Mouse (Mus musculus) heart, embryonic 13.5 days (tissue): ENCODE measurements around the gene Cbx2. TPM values are rescaled to one million over a fixed set of nuclear protein-coding genes. Genes with fewer than 3 reads are reported as not detected.

ENCODE experiments used
- ATAC-seq: fragments of 200-750 bp; cut with Nextera tagmentation; 2 replicates; pipeline ENCODE4 v1.8.0; 2017; ENCODE audit warnings: moderate TSS enrichment; ENCODE audit not compliant: insufficient number of reproducible peaks, low FRiP score, low TSS enrichment; ENCODE audit errors: extremely low read depth
- H3K27ac ChIP-seq: fragments of 300-500 bp; sonication (generic); replicated peaks from 2 replicates; pipeline ENCODE4 v1.5.1; 2015; ENCODE audit warnings: moderate library complexity, mild to moderate bottlenecking, inconsistent platforms
- H3K27me3 ChIP-seq: fragments of 300-500 bp; sonication (generic); replicated peaks from 2 replicates; pipeline ENCODE4 v1.6.1; 2015; ENCODE audit warnings: mild to moderate bottlenecking, inconsistent platforms
- H3K36me3 ChIP-seq: fragments of 300-500 bp; sonication (generic); 2 replicates; pipeline ENCODE4 v1.6.1; 2015; ENCODE audit warnings: mild to moderate bottlenecking, inconsistent platforms
- H3K4me1 ChIP-seq: fragments of 300-500 bp; sonication (generic); 2 replicates; pipeline ENCODE4 v1.6.1; 2015; ENCODE audit warnings: inconsistent platforms
- H3K4me2 ChIP-seq: fragments of 300-500 bp; sonication (generic); 2 replicates; pipeline ENCODE4 v1.6.1; 2015; ENCODE audit warnings: inconsistent platforms, mild to moderate bottlenecking, moderate library complexity
- H3K4me3 ChIP-seq: fragments of 300-500 bp; sonication (generic); 2 replicates; pipeline ENCODE4 v1.5.1; 2015; ENCODE audit warnings: moderate library complexity, mild to moderate bottlenecking, inconsistent platforms
- H3K9ac ChIP-seq: fragments of 300-500 bp; sonication (generic); 2 replicates; pipeline ENCODE4 v1.6.1; 2015; ENCODE audit warnings: inconsistent platforms, mild to moderate bottlenecking, moderate library complexity
- H3K9me3 ChIP-seq: fragments of 300-500 bp; sonication (generic); 2 replicates; pipeline ENCODE4 v1.6.1; 2016; ENCODE audit warnings: inconsistent platforms
- WGBS: fragments of 180-500 bp; shearing (Covaris S2); methylation state at CpG from one replicate; pipeline ENCODE4 v1.1.7; 2015; ENCODE audit warnings: mixed read lengths; 5-methylcytosine and 5-hydroxymethylcytosine counted together
- polyA plus RNA-seq: library from polyadenylated mRNA; unstranded; fragments of >200 nt; fragmentation: Nextera tagmentation; extraction: Ambion mirVana; gene quantifications from 2 replicates; pipeline ENCODE4 v1.2.1, GENCODE M21; 2015

The Cbx2 gene
- polyA plus RNA-seq, 1 experiment from 2014 or later, result 18.9 TPM

DNA sequence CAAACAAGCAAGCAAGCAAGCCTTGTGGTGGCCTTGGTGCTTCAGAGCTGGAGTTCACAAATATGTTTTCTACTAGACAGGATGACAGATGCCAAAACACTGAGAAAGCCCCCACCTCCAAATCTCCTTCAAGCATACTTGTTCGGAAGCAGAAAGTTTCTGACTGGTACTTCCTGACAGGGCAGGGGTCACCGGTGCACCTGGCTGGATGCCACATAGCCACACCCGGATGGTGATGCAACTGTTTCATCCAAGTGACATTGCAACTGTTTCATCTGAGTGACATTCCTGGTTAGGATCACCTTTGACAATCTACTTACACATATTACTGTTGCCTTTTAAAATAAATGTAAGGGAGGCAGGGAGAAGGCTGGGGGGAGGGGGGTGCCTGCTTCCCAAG, 25.6 kb upstream of the Cbx2 start:
- Histone ChIP-seq H3K4me1 (peaks cover 18% of the 10 kb centered on the region; the same call in 1 of the 2 replicates), H3K27me3 (peaks cover 87% of the 10 kb centered on the region), H3K36me3 (no peaks in the 10 kb centered on the region), H3K4me3 (no peak overlapping the region), H3K9ac (no peak overlapping the region), H3K4me2 (no peak overlapping the region), H3K27ac (no peak overlapping the region), H3K9me3 (no peaks in the 10 kb centered on the region)
- ATAC-seq, result no peak
- 60% methylated on average over 3 of the region's 3 CpGs for WGBS

GRCm38 (mm10) chr11:118998540-118999265, 24.1 kb upstream of the Cbx2 start:
- H3K4me3 ChIP-seq, result peak overlapping the region; percentile 37
- peaks cover 13% of the 10 kb centered on the region; the same call in 1 of the 2 replicates for H3K4me1 ChIP-seq
- no peaks in the 10 kb centered on the region for H3K36me3 ChIP-seq
- H3K4me2 ChIP-seq, result peak overlapping the region; percentile 64
- H3K9ac ChIP-seq, result peak overlapping the region; percentile 44
- ATAC-seq, result no peak
- no peak overlapping the region for H3K27ac ChIP-seq
- H3K27me3 ChIP-seq, result peaks cover 95% of the 10 kb centered on the region
- WGBS, result 10% methylated on average over 30 of the region's 30 CpGs
- no peaks in the 10 kb centered on the region for H3K9me3 ChIP-seq

DNA sequence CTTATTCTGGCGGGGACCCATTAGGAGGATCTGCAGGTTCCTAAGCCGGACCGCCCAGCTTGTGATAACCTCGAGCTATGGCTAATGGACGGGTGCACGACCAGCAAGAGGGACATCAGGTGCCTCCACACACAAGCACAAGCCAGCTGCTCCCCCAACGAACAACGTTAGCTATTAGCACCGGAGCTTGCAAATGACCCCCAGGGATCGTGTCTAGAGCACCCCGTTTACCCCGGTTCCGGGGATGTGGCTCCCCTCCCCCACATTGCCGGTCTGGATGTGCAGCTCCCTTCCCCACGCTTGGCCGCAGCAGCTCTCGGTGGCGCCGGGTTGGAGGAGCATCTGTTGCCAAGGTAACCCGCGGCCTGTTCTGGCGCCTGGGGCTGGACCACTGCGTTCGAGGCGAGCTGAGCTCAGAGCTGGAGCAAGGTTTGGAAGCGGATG, 23.4 kb upstream of the Cbx2 start:
- Histone ChIP-seq H3K4me2 (peak overlapping the region; percentile 64), H3K27ac (no peak overlapping the region), H3K4me1 (peaks cover 13% of the 10 kb centered on the region; the same call in 1 of the 2 replicates), H3K9ac (no peak overlapping the region), H3K4me3 (no peak overlapping the region; the same call in 1 of the 2 replicates), H3K27me3 (peaks cover 90% of the 10 kb centered on the region), H3K36me3 (no peaks in the 10 kb centered on the region), H3K9me3 (no peaks in the 10 kb centered on the region)
- 6% methylated on average over 26 of the region's 26 CpGs for WGBS
- ATAC-seq, result no peak

- no peak overlapping the region for H3K4me3 ChIP-seq
Measured at GRCm38 (mm10) chr11:119000877-119001276, 21.9 kb upstream of the Cbx2 start.

GRCm38 (mm10) chr11:119001493-119002128, 21.2 kb upstream of the Cbx2 start:
- Histone ChIP-seq H3K4me1 (peaks cover 9% of the 10 kb centered on the region; the same call in 1 of the 2 replicates), H3K9ac (no peak overlapping the region), H3K9me3 (no peaks in the 10 kb centered on the region), H3K36me3 (no peaks in the 10 kb centered on the region), H3K4me3 (no peak overlapping the region), H3K27ac (no peak overlapping the region), H3K4me2 (no peak overlapping the region), H3K27me3 (peaks cover 79% of the 10 kb centered on the region)
- 54% methylated on average over 4 of the region's 4 CpGs for WGBS
- ATAC-seq, result no peak

More at GRCm38 (mm10) chr11:119000877-119001276, 21.9 kb upstream of the Cbx2 start:
- Histone ChIP-seq H3K36me3 (no peaks in the 10 kb centered on the region), H3K27me3 (peaks cover 86% of the 10 kb centered on the region), H3K27ac (no peak overlapping the region), H3K9me3 (no peaks in the 10 kb centered on the region), H3K4me1 (peaks cover 9% of the 10 kb centered on the region; the same call in 1 of the 2 replicates), H3K4me2 (no peak overlapping the region), H3K9ac (no peak overlapping the region)
- WGBS, result 60% methylated on average over 2 of the region's 2 CpGs
- no peak for ATAC-seq

DNA sequence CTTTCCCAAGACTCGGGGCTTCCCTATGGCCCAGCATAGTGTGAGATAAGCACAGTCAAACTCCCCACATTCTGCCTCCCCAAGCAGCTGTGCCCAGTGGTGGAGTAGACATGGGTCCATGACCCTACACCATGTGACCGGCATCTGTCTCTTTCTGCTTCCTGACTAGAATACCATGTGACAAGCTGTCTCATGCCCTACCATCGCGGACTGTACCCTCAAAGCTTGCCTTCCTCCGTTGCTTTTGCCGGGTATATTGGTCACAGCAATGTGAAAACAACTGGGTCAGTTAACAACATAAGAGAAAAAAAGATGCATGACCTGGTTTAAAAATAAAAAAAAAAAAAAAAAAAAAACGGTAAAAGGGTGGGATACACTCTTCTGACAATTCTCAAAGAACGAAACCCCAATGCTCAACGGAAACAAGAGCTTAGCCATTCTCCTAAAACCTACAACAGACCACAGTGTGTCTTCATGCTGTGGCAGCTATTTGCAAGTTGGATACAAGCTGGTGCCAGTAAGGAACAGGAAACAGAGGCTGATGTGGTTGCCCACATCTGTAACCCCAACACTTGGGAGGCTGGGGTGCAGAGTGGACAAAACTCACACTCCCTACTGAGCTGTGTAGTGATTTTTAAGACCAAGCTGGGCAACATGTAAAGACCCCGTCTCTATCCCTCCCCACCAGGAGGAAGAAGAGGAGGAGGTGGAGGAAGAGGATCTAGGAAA, 17.1 kb upstream of the Cbx2 start:
- 79% methylated on average over 10 of the region's 10 CpGs for WGBS
- 0 out of 2 replicates have a peak, but pooled peaks cover 5% of the 10 kb centered on the region for H3K4me1 ChIP-seq
- peaks cover 39% of the 10 kb centered on the region for H3K27me3 ChIP-seq
- no peaks in the 10 kb centered on the region for H3K9me3 ChIP-seq
- no peaks in the 10 kb centered on the region for H3K36me3 ChIP-seq
- no peak for ATAC-seq
- no peak overlapping the region for H3K4me3 ChIP-seq
- no peak overlapping the region for H3K9ac ChIP-seq
- H3K4me2 ChIP-seq, result no peak overlapping the region
- H3K27ac ChIP-seq, result no peak overlapping the region

DNA sequence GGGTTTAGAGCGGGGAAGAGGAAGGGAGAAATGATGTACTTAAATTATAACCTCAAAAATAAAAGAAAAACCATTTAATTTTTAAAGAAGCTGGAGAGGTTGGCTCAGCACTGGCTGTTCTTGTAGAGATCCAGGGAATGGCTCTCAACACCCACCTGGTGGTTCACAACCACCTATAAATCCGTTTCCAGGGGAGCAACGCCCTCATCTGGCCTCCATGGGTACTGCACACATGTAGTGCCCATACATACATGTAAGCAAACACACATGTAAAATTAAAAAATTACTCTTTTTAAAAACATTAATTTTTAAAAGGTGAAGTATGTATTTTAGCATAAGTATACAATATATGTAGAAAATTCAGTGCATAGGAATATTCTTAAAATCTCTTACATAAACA, 16.3 kb upstream of the Cbx2 start:
- no peak overlapping the region for H3K9ac ChIP-seq
- WGBS, result 53% methylated on average over 3 of the region's 3 CpGs

GRCm38 (mm10) chr11:119007461-119008456, 15.0 kb upstream of the Cbx2 start:
- WGBS, result 17% methylated on average over 21 of the region's 21 CpGs

More for the DNA sequence above, 16.3 kb upstream of the Cbx2 start:
- H3K4me3 ChIP-seq, result no peak overlapping the region
- H3K9me3 ChIP-seq, result no peaks in the 10 kb centered on the region
- 0 out of 2 replicates have a peak, but pooled peaks cover 5% of the 10 kb centered on the region for H3K4me1 ChIP-seq
- no peak for ATAC-seq
- H3K36me3 ChIP-seq, result no peaks in the 10 kb centered on the region
- peaks cover 32% of the 10 kb centered on the region for H3K27me3 ChIP-seq
- H3K4me2 ChIP-seq, result no peak overlapping the region
- no peak overlapping the region for H3K27ac ChIP-seq

DNA sequence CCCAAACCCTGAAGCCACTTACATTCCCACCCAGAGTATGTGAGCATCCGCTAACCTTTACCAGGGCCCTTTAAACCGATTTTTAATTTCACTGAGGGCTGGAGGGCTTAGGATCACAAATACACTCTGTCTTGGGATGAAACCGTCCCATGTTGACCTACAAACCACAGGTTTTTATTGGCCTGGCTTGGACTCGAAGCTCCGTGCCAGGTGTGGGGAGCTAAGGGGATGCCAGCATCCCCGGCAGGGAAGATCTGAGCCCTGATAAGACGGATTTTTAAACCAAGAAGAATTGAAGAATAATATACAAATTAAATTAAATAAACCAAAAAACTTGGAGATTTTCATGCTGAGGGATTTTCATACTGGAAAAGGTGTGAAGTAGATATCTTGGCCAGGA, 8.3 kb upstream of the Cbx2 start:
- ATAC-seq, result no peak
- Histone ChIP-seq H3K4me1 (no peaks in the 10 kb centered on the region), H3K27me3 (peaks cover 19% of the 10 kb centered on the region), H3K36me3 (no peaks in the 10 kb centered on the region), H3K4me3 (no peak overlapping the region), H3K4me2 (no peak overlapping the region), H3K27ac (no peak overlapping the region), H3K9me3 (no peaks in the 10 kb centered on the region), H3K9ac (no peak overlapping the region)
- WGBS, result 71% methylated on average over 7 of the region's 7 CpGs

More at GRCm38 (mm10) chr11:119007461-119008456, 15.0 kb upstream of the Cbx2 start:
- no peak for ATAC-seq
- Histone ChIP-seq H3K27me3 (peaks cover 20% of the 10 kb centered on the region), H3K4me1 (0 out of 2 replicates have a peak, but pooled peaks cover 5% of the 10 kb centered on the region), H3K9ac (peak overlapping the region; percentile 60), H3K4me2 (peak overlapping the region; percentile 65), H3K4me3 (peak overlapping the region; percentile 43), H3K27ac (no peak overlapping the region), H3K9me3 (no peaks in the 10 kb centered on the region), H3K36me3 (no peaks in the 10 kb centered on the region)

GRCm38 (mm10) chr11:119017506-119017905, 5.3 kb upstream of the Cbx2 start:
- no peak for ATAC-seq
- Histone ChIP-seq H3K4me1 (peaks cover 4% of the 10 kb centered on the region; the same call in 1 of the 2 replicates), H3K4me3 (no peak overlapping the region), H3K9me3 (no peaks in the 10 kb centered on the region), H3K4me2 (no peak overlapping the region), H3K36me3 (no peaks in the 10 kb centered on the region), H3K9ac (no peak overlapping the region), H3K27ac (no peak overlapping the region), H3K27me3 (peaks cover 49% of the 10 kb centered on the region)
- WGBS, result 84% methylated on average over 7 of the region's 7 CpGs
